Mouse (Mus musculus): Measurements from ENCODE around the gene Nupl1.

DNA sequence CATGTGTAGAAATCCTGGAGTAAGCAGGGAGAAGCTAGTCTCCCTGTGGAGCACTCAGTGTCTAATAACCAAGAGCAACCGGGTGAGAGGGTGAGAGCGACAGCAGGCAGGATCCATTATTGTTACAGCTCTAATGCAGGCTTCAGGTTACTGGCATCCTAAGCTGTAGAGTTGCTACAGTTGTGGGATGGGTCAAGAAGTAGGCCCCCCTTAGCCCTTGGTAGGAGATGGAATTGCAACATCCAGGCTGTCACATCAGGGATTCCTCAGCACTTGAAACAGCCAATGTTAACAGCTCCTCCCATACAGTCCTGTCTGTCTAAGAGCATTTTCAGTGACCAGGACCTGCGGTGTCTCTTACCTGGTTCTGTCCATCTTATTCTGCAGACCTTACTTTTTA lies 5.1 kb upstream of the Nupl1 start:
- TF ChIP-seq CTCF (conservative IDR thresholded peaks at IDR 0.05 in 1 of 2, IDR thresholded peaks at IDR 0.05 in 1 of 2; ENCODE audit: low read depth in 2 of 2, low read length in 2 of 2) (no peak), POLR2A (IDR thresholded peaks at IDR 0.05; ENCODE audit: low read depth, low read length) (no peak), MAZ (IDR thresholded peaks at IDR 0.05; ENCODE audit: low read depth, low read length) (no peak), ZMIZ1 (IDR thresholded peaks at IDR 0.05; ENCODE audit: low read depth, low read length) (no peak), POLR2AphosphoS2 (IDR thresholded peaks at IDR 0.05; ENCODE audit: low read depth, low read length) (no peak)
